Mouse (Mus musculus) liver, embryonic 12.5 days (tissue): ENCODE measurements around the gene Gdf9. TPM values are rescaled to one million over a fixed set of nuclear protein-coding genes. Genes with fewer than 3 reads are reported as not detected.

ENCODE experiments used
- ATAC-seq: fragments of 200-750 bp; cut with Nextera tagmentation; 2 replicates; pipeline ENCODE4 v1.8.0; 2017; ENCODE audit warnings: moderate number of reproducible peaks, mild to moderate bottlenecking, moderate library complexity
- H3K27ac ChIP-seq: fragments of 300-500 bp; sonication (generic); 2 replicates; pipeline ENCODE4 v1.5.1; 2016; ENCODE audit warnings: mild to moderate bottlenecking
- H3K27me3 ChIP-seq: fragments of 300-500 bp; sonication (generic); replicated peaks from 2 replicates; pipeline ENCODE4 v1.6.1; 2016; ENCODE audit warnings: mild to moderate bottlenecking, moderate library complexity
- H3K36me3 ChIP-seq: fragments of 300-500 bp; sonication (generic); 2 replicates; pipeline ENCODE4 v1.6.1; 2016; ENCODE audit warnings: mild to moderate bottlenecking, moderate library complexity
- H3K4me1 ChIP-seq: fragments of 300-500 bp; sonication (generic); 2 replicates; pipeline ENCODE4 v1.6.1; 2016
- H3K4me2 ChIP-seq: fragments of 300-500 bp; sonication (generic); 2 replicates; pipeline ENCODE4 v1.6.1; 2016; ENCODE audit warnings: mild to moderate bottlenecking, moderate library complexity
- H3K4me3 ChIP-seq: fragments of 300-500 bp; sonication (generic); 2 replicates; pipeline ENCODE4 v1.5.1; 2016; ENCODE audit warnings: mild to moderate bottlenecking, moderate library complexity
- H3K9ac ChIP-seq: fragments of 300-500 bp; sonication (generic); 2 replicates; pipeline ENCODE4 v1.6.1; 2016; ENCODE audit warnings: mild to moderate bottlenecking, moderate library complexity
- H3K9me3 ChIP-seq: fragments of 300-500 bp; sonication (generic); replicated peaks from 2 replicates; pipeline ENCODE4 v1.6.1; 2016; ENCODE audit warnings: mild to moderate bottlenecking, moderate library complexity
- WGBS: fragments of 180-500 bp; shearing (Covaris S2); methylation state at CpG from one replicate; pipeline ENCODE4 v1.1.7; 2016; ENCODE audit not compliant: insufficient replicate concordance; 5-methylcytosine and 5-hydroxymethylcytosine counted together
- polyA plus RNA-seq: library from polyadenylated mRNA; unstranded; fragments of >200 nt; fragmentation: Nextera tagmentation; extraction: Ambion mirVana; gene quantifications from 2 replicates; pipeline ENCODE4 v1.2.1, GENCODE M21; 2016

Gdf9 gene
- polyA plus RNA-seq, 1 experiment from 2014 or later, result 0.21 TPM

- Histone ChIP-seq H3K36me3 (no peaks in the 10 kb centered on the region), H3K4me3 (no peak overlapping the region), H3K9me3 (no peaks in the 10 kb centered on the region), H3K4me2 (no peak overlapping the region), H3K27me3 (peaks cover 42% of the 10 kb centered on the region), H3K9ac (no peak overlapping the region), H3K4me1 (peaks cover 14% of the 10 kb centered on the region), H3K27ac (no peak overlapping the region)
- WGBS, result 78% methylated on average over 8 of the region's 8 CpGs
- ATAC-seq, result no peak
These were observed 17.2 kb downstream of the Gdf9 start for GRCm38 (mm10) chr11:53447996-53448395.

GRCm38 (mm10) chr11:53448529-53448928 is 17.7 kb downstream of the Gdf9 start:
- Histone ChIP-seq H3K4me3 (no peak overlapping the region), H3K36me3 (no peaks in the 10 kb centered on the region), H3K9me3 (no peaks in the 10 kb centered on the region), H3K4me1 (peaks cover 12% of the 10 kb centered on the region; the same call in 1 of the 2 replicates), H3K27me3 (peaks cover 42% of the 10 kb centered on the region), H3K27ac (no peak overlapping the region), H3K9ac (no peak overlapping the region), H3K4me2 (no peak overlapping the region)
- ATAC-seq, result no peak
- 79% methylated on average over 1 of the region's 1 CpGs for WGBS

GRCm38 (mm10) chr11:53450070-53450705 is 19.4 kb downstream of the Gdf9 start:
- H3K27me3 ChIP-seq, result peaks cover 51% of the 10 kb centered on the region
- peaks cover 8% of the 10 kb centered on the region; the same call in 1 of the 2 replicates for H3K4me1 ChIP-seq
- no peak for ATAC-seq
- no peak overlapping the region for H3K4me2 ChIP-seq
- 26% methylated on average over 15 of the region's 15 CpGs for WGBS
- no peaks in the 10 kb centered on the region for H3K36me3 ChIP-seq
- H3K9me3 ChIP-seq, result no peaks in the 10 kb centered on the region
- H3K9ac ChIP-seq, result no peak overlapping the region
- no peak overlapping the region for H3K27ac ChIP-seq
- H3K4me3 ChIP-seq, result no peak overlapping the region

DNA sequence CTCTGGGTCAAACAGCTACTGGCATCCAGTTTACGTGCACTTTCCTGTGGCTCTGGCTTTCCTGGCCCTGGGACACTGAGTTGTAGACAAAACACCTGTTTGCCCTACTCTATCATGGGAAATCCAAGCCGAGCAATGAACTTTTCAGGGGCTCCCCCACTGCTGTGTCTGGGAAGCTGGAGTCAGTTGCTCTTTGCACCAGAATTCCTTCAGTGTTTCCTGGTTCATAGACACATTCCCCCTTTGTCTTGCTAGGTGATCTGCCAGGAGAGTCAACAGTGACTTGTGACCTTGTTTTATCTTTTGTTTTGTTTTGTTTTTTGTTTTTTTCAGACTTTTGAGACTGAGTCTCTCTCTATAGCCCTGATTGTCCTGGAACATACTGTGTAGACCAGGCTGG is 20.5 kb downstream of the Gdf9 start:
- H3K27me3 ChIP-seq, result peaks cover 63% of the 10 kb centered on the region
- no peak overlapping the region for H3K27ac ChIP-seq
- ATAC-seq, result no peak
- no peak overlapping the region for H3K4me3 ChIP-seq
- H3K9ac ChIP-seq, result no peak overlapping the region
- peaks cover 9% of the 10 kb centered on the region; the same call in 1 of the 2 replicates for H3K4me1 ChIP-seq
- H3K9me3 ChIP-seq, result no peaks in the 10 kb centered on the region
- H3K36me3 ChIP-seq, result no peaks in the 10 kb centered on the region
- H3K4me2 ChIP-seq, result no peak overlapping the region
- WGBS, result 45% methylated on average over 2 of the region's 2 CpGs

DNA sequence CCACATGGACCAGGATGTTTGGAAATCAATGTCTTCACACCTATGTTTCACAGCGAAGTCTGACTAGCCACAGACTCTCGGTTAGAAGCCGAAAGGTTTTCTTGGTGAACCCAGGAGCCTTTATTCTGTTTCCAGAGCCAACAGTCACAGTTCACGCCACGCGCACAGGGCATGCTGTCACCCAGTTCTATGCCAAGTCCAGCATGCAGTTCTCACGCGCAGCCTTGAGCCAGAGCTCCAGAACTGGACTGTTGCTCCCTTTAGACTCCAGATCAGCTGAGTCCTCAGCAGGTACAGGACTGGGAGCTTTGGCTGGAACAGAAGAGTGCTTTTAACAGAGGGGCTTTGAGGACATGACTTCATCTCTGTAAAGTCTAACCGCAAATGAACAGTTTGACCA is 21.6 kb downstream of the Gdf9 start:
- Histone ChIP-seq H3K4me2 (no peak overlapping the region), H3K27me3 (peaks cover 73% of the 10 kb centered on the region), H3K27ac (no peak overlapping the region), H3K4me3 (no peak overlapping the region), H3K9ac (no peak overlapping the region), H3K36me3 (no peaks in the 10 kb centered on the region), H3K9me3 (no peaks in the 10 kb centered on the region), H3K4me1 (peaks cover 20% of the 10 kb centered on the region)
- no peak for ATAC-seq
- 86% methylated on average over 9 of the region's 9 CpGs for WGBS

DNA sequence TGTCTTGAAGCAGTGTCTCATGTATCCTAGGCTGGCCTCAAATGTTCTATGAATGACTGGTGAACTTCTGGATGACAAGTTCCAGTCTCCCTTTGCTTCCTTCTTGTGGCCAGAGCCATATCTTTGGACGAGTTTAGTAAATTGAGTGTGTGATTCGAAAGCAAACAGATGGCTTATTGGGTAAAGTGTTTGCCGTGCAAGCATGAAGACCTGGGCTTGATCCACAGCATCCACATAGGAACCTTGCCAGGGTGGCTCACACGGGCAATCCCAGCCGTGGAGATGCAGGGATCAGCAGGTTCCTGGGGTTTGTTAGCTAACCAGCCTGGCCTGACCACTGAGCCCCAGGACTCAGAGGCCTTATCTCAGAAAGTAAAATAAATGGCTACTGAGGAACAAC is 22.2 kb downstream of the Gdf9 start:
- peaks cover 22% of the 10 kb centered on the region for H3K4me1 ChIP-seq
- ATAC-seq, result no peak
- H3K27ac ChIP-seq, result no peak overlapping the region
- no peaks in the 10 kb centered on the region for H3K9me3 ChIP-seq
- H3K36me3 ChIP-seq, result no peaks in the 10 kb centered on the region
- H3K9ac ChIP-seq, result no peak overlapping the region
- no peak overlapping the region for H3K4me2 ChIP-seq
- WGBS, result 51% methylated on average over 5 of the region's 5 CpGs
- no peak overlapping the region for H3K4me3 ChIP-seq
- peaks cover 80% of the 10 kb centered on the region for H3K27me3 ChIP-seq

DNA sequence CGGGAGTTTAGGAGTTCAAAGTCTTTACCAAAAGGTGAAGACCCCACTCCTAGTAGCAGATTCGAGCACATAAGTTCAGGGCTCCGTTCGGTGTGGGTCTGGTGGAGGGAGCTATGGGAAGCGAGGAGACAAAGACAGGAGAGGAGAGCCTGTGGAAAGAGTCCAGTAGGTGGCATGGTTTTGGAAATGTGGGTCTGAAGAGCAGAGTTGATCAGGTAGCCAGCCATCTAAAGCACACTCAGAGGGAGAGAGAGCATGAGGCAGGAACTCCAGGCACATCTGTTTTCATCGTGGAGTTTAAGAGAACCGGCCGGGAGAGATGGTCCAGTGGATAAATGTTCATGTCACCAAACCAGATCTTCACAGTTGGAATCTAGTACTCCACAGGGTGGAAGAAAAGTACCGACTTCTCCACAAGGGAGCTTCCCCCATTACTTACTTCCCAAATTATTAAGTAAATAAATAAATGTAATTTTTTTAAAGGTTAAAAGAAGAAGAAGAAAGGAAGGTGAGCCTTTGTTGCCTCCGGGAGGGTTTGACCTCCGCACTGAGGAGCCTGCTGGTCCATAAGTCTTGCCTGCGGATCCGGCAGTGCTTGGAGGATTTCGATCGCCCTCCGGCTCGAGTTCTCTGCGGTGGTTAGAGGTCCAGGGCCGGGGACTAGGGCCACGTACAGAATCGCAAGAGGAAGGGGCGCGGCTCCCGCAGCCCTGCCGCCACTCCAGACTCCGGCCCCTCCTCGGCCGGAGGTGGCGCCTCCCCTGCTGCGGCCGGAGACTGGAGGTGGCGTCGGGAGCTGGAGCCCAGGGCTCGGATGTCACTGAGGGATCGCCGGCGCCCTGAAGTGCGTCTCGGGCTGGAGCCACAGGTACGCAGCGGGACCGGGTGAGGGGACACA is 25.9 kb downstream of the Gdf9 start, which contains the start of the genes Gm10447 and Shroom1:
Gm10447 (minus strand) TSS at position 637 of the 898 bp plus-strand sequence.
Shroom1 (plus strand) TSS at position 732 of the 898 bp plus-strand sequence.
- Histone ChIP-seq H3K4me3 (peak within 1 kb of the TSS; percentile 58), H3K4me1 (peaks cover 24% of the 10 kb centered on the region), H3K36me3 (no peaks in the 10 kb centered on the region), H3K9me3 (no peaks in the 10 kb centered on the region), H3K27ac (peak within 1 kb of the TSS; percentile 38; the same call in 1 of the 2 replicates), H3K4me2 (peak within 1 kb of the TSS; percentile 78), H3K9ac (peak within 1 kb of the TSS; percentile 55), H3K27me3 (peaks cover 84% of the 10 kb centered on the region)
- WGBS, result 6% methylated on average over 42 of the region's 42 CpGs
- ATAC-seq, result peak; percentile 68

GRCm38 (mm10) chr11:53457372-53457954 is 26.6 kb downstream of the Gdf9 start:
- Histone ChIP-seq H3K4me1 (peaks cover 30% of the 10 kb centered on the region), H3K27me3 (peaks cover 84% of the 10 kb centered on the region), H3K4me3 (peak overlapping the region; percentile 58), H3K9ac (peak overlapping the region; percentile 55), H3K36me3 (no peaks in the 10 kb centered on the region), H3K9me3 (no peaks in the 10 kb centered on the region), H3K27ac (peak overlapping the region; percentile 38; the same call in 1 of the 2 replicates), H3K4me2 (peak overlapping the region; percentile 78)
- 5% methylated on average over 29 of the region's 29 CpGs for WGBS
- ATAC-seq, result peak; percentile 45

DNA sequence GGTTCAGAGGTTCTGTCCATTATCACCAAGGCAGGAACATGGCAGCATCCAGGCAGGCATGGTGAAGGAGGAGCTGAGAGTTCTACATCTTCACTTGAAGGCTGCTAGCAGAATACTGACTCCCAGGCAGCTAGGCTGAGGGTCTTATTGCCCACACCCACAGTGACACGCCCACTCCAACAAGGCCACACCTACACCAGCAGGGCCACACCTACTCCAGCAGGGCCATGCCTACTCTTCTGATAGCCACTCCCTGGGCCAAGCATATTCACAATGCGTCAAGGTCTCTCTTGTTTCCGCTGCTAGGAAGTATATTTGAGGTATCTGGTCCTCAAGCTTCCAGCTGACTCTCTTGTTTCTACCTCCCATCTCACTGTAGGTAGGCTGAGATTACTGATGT is 28.2 kb downstream of the Gdf9 start:
- no peaks in the 10 kb centered on the region for H3K36me3 ChIP-seq
- H3K4me2 ChIP-seq, result no peak overlapping the region
- H3K9me3 ChIP-seq, result no peaks in the 10 kb centered on the region
- no peak overlapping the region for H3K9ac ChIP-seq
- ATAC-seq, result no peak
- no peak overlapping the region for H3K4me3 ChIP-seq
- no peak overlapping the region for H3K27ac ChIP-seq
- H3K4me1 ChIP-seq, result peaks cover 45% of the 10 kb centered on the region
- 50% methylated on average over 3 of the region's 3 CpGs for WGBS
- peaks cover 94% of the 10 kb centered on the region for H3K27me3 ChIP-seq

DNA sequence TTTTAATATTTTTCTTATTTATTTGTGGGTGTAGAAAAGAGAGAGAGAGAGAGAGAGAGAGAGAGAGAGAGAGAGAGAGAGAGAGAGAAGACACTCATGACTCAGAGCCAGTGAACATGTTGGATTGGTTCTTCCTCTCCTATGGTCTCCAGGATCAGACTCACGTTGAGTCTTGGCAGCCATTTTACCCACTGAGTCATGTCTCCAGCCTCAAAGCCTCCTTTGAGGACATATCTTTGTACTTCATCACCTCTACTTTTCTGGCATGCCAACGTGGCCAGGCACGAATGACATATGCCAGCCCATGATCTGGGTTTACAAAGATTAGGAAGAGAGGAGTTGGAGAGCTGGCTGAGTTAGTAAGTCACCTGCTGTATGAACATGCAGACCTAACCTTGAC is 29.4 kb downstream of the Gdf9 start:
- Histone ChIP-seq H3K4me2 (no peak overlapping the region), H3K27ac (no peak overlapping the region), H3K36me3 (no peaks in the 10 kb centered on the region), H3K4me1 (peaks cover 45% of the 10 kb centered on the region), H3K9ac (no peak overlapping the region), H3K4me3 (no peak overlapping the region), H3K9me3 (no peaks in the 10 kb centered on the region), H3K27me3 (peaks cover 96% of the 10 kb centered on the region)
- WGBS, result 66% methylated on average over 3 of the region's 3 CpGs
- no peak for ATAC-seq

- H3K4me3 ChIP-seq, result no peak overlapping the region
- H3K27me3 ChIP-seq, result peaks cover 96% of the 10 kb centered on the region
- H3K4me1 ChIP-seq, result peaks cover 47% of the 10 kb centered on the region
- peak; percentile 45; the same call in 1 of the 2 replicates for ATAC-seq
- no peak overlapping the region for H3K27ac ChIP-seq
- WGBS, result 17% methylated on average over 5 of the region's 5 CpGs
- H3K4me2 ChIP-seq, result no peak overlapping the region
- no peak overlapping the region for H3K9ac ChIP-seq
- H3K9me3 ChIP-seq, result no peaks in the 10 kb centered on the region
- no peaks in the 10 kb centered on the region for H3K36me3 ChIP-seq
These were observed 30.9 kb downstream of the Gdf9 start for GRCm38 (mm10) chr11:53461727-53462126.
